Mouse (Mus musculus) brain, adult 2 months (tissue): ENCODE results near the gene Dusp11.

Source experiments
- DNase-seq: peaks from one replicate; pipeline ENCODE4 v3.0.0; 2011; ENCODE audit warnings: low read depth, low spot score

Dusp11 gene

GRCm38 (mm10) chr6:85895061-85895648 lies 66.3 kb downstream of the Dusp11 start:
- DNase-seq, result peak; percentile 13
